8 mouse cellular contexts compared by ENCODE assay signal in genomic region chr3:57667054-57667723, GRCm38 (mm10). TPM values are rescaled to one million over a fixed set of nuclear protein-coding genes. Genes with fewer than 3 reads are reported as not detected.
DNase-seq lines count a peak whose midpoint lies in the region; ATAC-seq lines count a peak whose summit lies in the region.

No protein-coding gene starts in this region.

- H3K4me3 ChIP-seq in embryonic facial prominence, embryonic 10.5 days: peak overlapping the region; percentile 36; the same call in 1 of the 2 replicates
- no peak overlapping the region for H3K4me3 ChIP-seq in heart, embryonic 11.5 days (ENCODE audit: low read depth, low read length)
- H3K4me3 ChIP-seq in kidney, embryonic 14.5 days (ENCODE audit: low read length): no peak overlapping the region
- H3K4me3 ChIP-seq in limb, embryonic 13.5 days: peak overlapping the region; percentile 27
- peak overlapping the region; percentile 32 for H3K4me3 ChIP-seq in midbrain, embryonic 15.5 days

- no peaks in the 10 kb centered on the region for H3K9me3 ChIP-seq in embryonic facial prominence, embryonic 10.5 days
- no peaks in the 10 kb centered on the region for H3K9me3 ChIP-seq in heart, embryonic 11.5 days (replicated peaks; ENCODE audit: control insufficient read depth, low read length)
- no peaks in the 10 kb centered on the region for H3K9me3 ChIP-seq in kidney, embryonic 14.5 days (ENCODE audit: control insufficient read depth, low read length)
- no peaks in the 10 kb centered on the region for H3K9me3 ChIP-seq in limb, embryonic 13.5 days
- no peaks in the 10 kb centered on the region for H3K9me3 ChIP-seq in midbrain, embryonic 15.5 days

- no peak for ATAC-seq in heart, embryonic 11.5 days (replicated peaks; ENCODE audit: insufficient number of reproducible peaks, low FRiP score, low TSS enrichment)
- peak; percentile 76; the same call in 1 of the 2 replicates for ATAC-seq in kidney, embryonic 14.5 days (ENCODE audit: low FRiP score, low TSS enrichment)
- peak; percentile 59 for ATAC-seq in limb, embryonic 13.5 days (ENCODE audit: low FRiP score, low read depth)
- peak; percentile 91 for ATAC-seq in midbrain, embryonic 15.5 days (replicated peaks)

- WGBS in embryonic facial prominence, embryonic 10.5 days: 37% methylated on average over 14 of the region's 14 CpGs
- WGBS in heart, embryonic 11.5 days (ENCODE audit: insufficient replicate concordance): 35% methylated on average over 14 of the region's 14 CpGs
- WGBS in kidney, embryonic 14.5 days: 30% methylated on average over 14 of the region's 14 CpGs
- WGBS in limb, embryonic 13.5 days: 25% methylated on average over 14 of the region's 14 CpGs
- 29% methylated on average over 14 of the region's 14 CpGs for WGBS in midbrain, embryonic 15.5 days

- no peaks in the 10 kb centered on the region for H3K36me3 ChIP-seq in embryonic facial prominence, embryonic 10.5 days (replicated peaks)
- H3K36me3 ChIP-seq in heart, embryonic 11.5 days (ENCODE audit: control insufficient read depth, insufficient read depth, low read length): no peaks in the 10 kb centered on the region
- H3K36me3 ChIP-seq in kidney, embryonic 14.5 days (ENCODE audit: control insufficient read depth, insufficient read depth, low read length): no peaks in the 10 kb centered on the region
- no peaks in the 10 kb centered on the region for H3K36me3 ChIP-seq in limb, embryonic 13.5 days
- H3K36me3 ChIP-seq in midbrain, embryonic 15.5 days (replicated peaks): no peaks in the 10 kb centered on the region

- H3K9ac ChIP-seq in heart, embryonic 11.5 days (ENCODE audit: low read depth, low read length): no peak overlapping the region
- H3K9ac ChIP-seq in kidney, embryonic 14.5 days (ENCODE audit: low read depth, low read length): no peak overlapping the region; the same call in 1 of the 2 replicates
- no peak overlapping the region for H3K9ac ChIP-seq in limb, embryonic 13.5 days
- H3K9ac ChIP-seq in midbrain, embryonic 15.5 days: no peak overlapping the region

- peak overlapping the region; percentile 54 for H3K4me2 ChIP-seq in heart, embryonic 11.5 days
- H3K4me2 ChIP-seq in kidney, embryonic 14.5 days (replicated peaks; ENCODE audit: low read depth, low read length): no peak overlapping the region; the same call in 1 of the 2 replicates
- H3K4me2 ChIP-seq in limb, embryonic 13.5 days (replicated peaks): peak overlapping the region; percentile 50
- peak overlapping the region; percentile 44 for H3K4me2 ChIP-seq in midbrain, embryonic 15.5 days

- no peak overlapping the region for H3K27ac ChIP-seq in embryonic facial prominence, embryonic 10.5 days (replicated peaks)
- no peak overlapping the region for H3K27ac ChIP-seq in heart, embryonic 11.5 days (ENCODE audit: low read depth, low read length)
- H3K27ac ChIP-seq in kidney, embryonic 14.5 days (ENCODE audit: low read depth, low read length): no peak overlapping the region
- H3K27ac ChIP-seq in limb, embryonic 13.5 days: no peak overlapping the region
- no peak overlapping the region for H3K27ac ChIP-seq in midbrain, embryonic 15.5 days

- no peaks in the 10 kb centered on the region for H3K27me3 ChIP-seq in embryonic facial prominence, embryonic 10.5 days (replicated peaks; ENCODE audit: low read depth, poor library complexity, severe bottlenecking)
- H3K27me3 ChIP-seq in heart, embryonic 11.5 days (ENCODE audit: control insufficient read depth, insufficient read depth, low read length): no peaks in the 10 kb centered on the region
- H3K27me3 ChIP-seq in kidney, embryonic 14.5 days (ENCODE audit: control insufficient read depth, insufficient read depth, low read length): no peaks in the 10 kb centered on the region
- H3K27me3 ChIP-seq in limb, embryonic 13.5 days: no peaks in the 10 kb centered on the region
- no peaks in the 10 kb centered on the region for H3K27me3 ChIP-seq in midbrain, embryonic 15.5 days (replicated peaks)

- H3K4me1 ChIP-seq in embryonic facial prominence, embryonic 10.5 days: no peaks in the 10 kb centered on the region
- H3K4me1 ChIP-seq in heart, embryonic 11.5 days (ENCODE audit: control insufficient read depth, insufficient read depth, low read length): no peaks in the 10 kb centered on the region
- H3K4me1 ChIP-seq in kidney, embryonic 14.5 days (ENCODE audit: control insufficient read depth, insufficient read depth, low read length): no peaks in the 10 kb centered on the region
- H3K4me1 ChIP-seq in limb, embryonic 13.5 days: no peaks in the 10 kb centered on the region
- no peaks in the 10 kb centered on the region for H3K4me1 ChIP-seq in midbrain, embryonic 15.5 days

- DNase-seq in B cell, adult 2 months: peak; percentile 69 to 72
- peak; percentile 77 for DNase-seq in adrenal gland, postnatal 14 days
- peak; percentile 71 for DNase-seq in embryonic facial prominence, embryonic 10.5 days (ENCODE audit: low spot score)
- DNase-seq in spleen, postnatal 36 days (ENCODE audit: low spot score in 2 of 2): peak; percentile 53 to 63

RNA-seq across cellular contexts. Expression of gene Commd2, which starts 15.7 kb away (rescaled TPM):
- 22.0 and 26.7 TPM in 2 replicates for total RNA-seq in adrenal gland, postnatal 14 days (2021)
- 96.5 and 99.4 TPM in 2 replicates for polyA plus RNA-seq in embryonic facial prominence, embryonic 10.5 days (2016; fragmentation: Nextera tagmentation; extraction: Ambion mirVana)
- polyA plus RNA-seq in heart, embryonic 11.5 days (2014; fragmentation: Nextera tagmentation; extraction: Ambion mirVana): 53.7 and 57.4 TPM in 2 replicates
- polyA plus RNA-seq in kidney, embryonic 14.5 days (2014; fragmentation: Nextera tagmentation; extraction: Ambion mirVana): 82.2 and 97.4 TPM in 2 replicates
- polyA plus RNA-seq in limb, embryonic 13.5 days (2015; fragmentation: Nextera tagmentation; extraction: Ambion mirVana): 78.1 and 82.5 TPM in 2 replicates
- 56.1 and 59.2 TPM in 2 replicates for polyA plus RNA-seq in midbrain, embryonic 15.5 days (2015; fragmentation: Nextera tagmentation; extraction: Ambion mirVana)

RNA-seq across cellular contexts. Expression of gene Ankub1, which starts 25.4 kb away (rescaled TPM):
- not detected in 2 replicates for total RNA-seq in adrenal gland, postnatal 14 days (2021)
- polyA plus RNA-seq in embryonic facial prominence, embryonic 10.5 days (2016; fragmentation: Nextera tagmentation; extraction: Ambion mirVana): 0.12 and 0.24 TPM in 2 replicates
- 0.09 TPM in 1 of 2 replicates, not detected in the other for polyA plus RNA-seq in heart, embryonic 11.5 days (2014; fragmentation: Nextera tagmentation; extraction: Ambion mirVana)
- polyA plus RNA-seq in kidney, embryonic 14.5 days (2014; fragmentation: Nextera tagmentation; extraction: Ambion mirVana): 0.07 TPM in 1 of 2 replicates, not detected in the other
- 0.09 TPM in 1 of 2 replicates, not detected in the other for polyA plus RNA-seq in limb, embryonic 13.5 days (2015; fragmentation: Nextera tagmentation; extraction: Ambion mirVana)
- polyA plus RNA-seq in midbrain, embryonic 15.5 days (2015; fragmentation: Nextera tagmentation; extraction: Ambion mirVana): 0.26 and 0.38 TPM in 2 replicates

Comparison
In these comparisons a context has a peak if more than half of its experiments do, and no peak if none do; other contexts are left out.
1. H3K4me3 ChIP-seq: peak in embryonic facial prominence, embryonic 10.5 days (single experiment), limb, embryonic 13.5 days (single experiment) and midbrain, embryonic 15.5 days (single experiment); none in heart, embryonic 11.5 days (single experiment) and kidney, embryonic 14.5 days (single experiment).
2. Peak in every context shown above with its lines, with median percentiles within 50 percentile points of each other: DNase-seq.